Mouse (Mus musculus) limb, embryonic 14.5 days (tissue): ENCODE measurements around the gene Pard3b. TPM values are rescaled to one million over a fixed set of nuclear protein-coding genes. Genes with fewer than 3 reads are reported as not detected.

ENCODE experiments used
- ATAC-seq: fragments of 200-750 bp; cut with Nextera tagmentation; 2 replicates; pipeline ENCODE4 v1.8.0; 2017; ENCODE audit warnings: low read depth, moderate number of reproducible peaks, moderate TSS enrichment; ENCODE audit not compliant: low FRiP score
- DNase-seq: peaks from one replicate; pipeline ENCODE4 v3.0.0-alpha.2; 2015; ENCODE audit warnings: low spot score
- H3K27ac ChIP-seq: fragments of 300-500 bp; sonication (generic); replicated peaks from 2 replicates; pipeline ENCODE4 v1.5.1; 2014; ENCODE audit warnings: low read depth, mild to moderate bottlenecking, low read length, moderate library complexity, mixed read lengths
- H3K27me3 ChIP-seq: fragments of 300-500 bp; sonication (generic); 2 replicates; pipeline ENCODE4 v1.6.1; 2014; ENCODE audit warnings: low read length, mixed read lengths; ENCODE audit not compliant: control insufficient read depth, insufficient read depth
- H3K36me3 ChIP-seq: fragments of 300-500 bp; sonication (generic); 2 replicates; pipeline ENCODE4 v1.6.1; 2014; ENCODE audit warnings: mild to moderate bottlenecking, low read length, moderate library complexity, mixed read lengths; ENCODE audit not compliant: control insufficient read depth, insufficient read depth
- H3K4me1 ChIP-seq: fragments of 300-500 bp; sonication (generic); 2 replicates; pipeline ENCODE4 v1.6.1; 2014; ENCODE audit warnings: antibody characterized with exemption, low read length, mixed read lengths; ENCODE audit not compliant: control insufficient read depth, insufficient read depth
- H3K4me2 ChIP-seq: fragments of 300-500 bp; sonication (generic); replicated peaks from 2 replicates; pipeline ENCODE4 v1.6.1; 2014; ENCODE audit warnings: low read depth, mild to moderate bottlenecking, low read length, moderate library complexity; ENCODE audit not compliant: severe bottlenecking
- H3K4me3 ChIP-seq: fragments of 300-500 bp; sonication (generic); replicated peaks from 2 replicates; pipeline ENCODE4 v1.5.1; 2014; ENCODE audit warnings: low read length
- H3K9ac ChIP-seq: fragments of 300-500 bp; sonication (generic); 2 replicates; pipeline ENCODE4 v1.6.1; 2014; ENCODE audit warnings: mild to moderate bottlenecking, low read depth, low read length, moderate library complexity; ENCODE audit not compliant: severe bottlenecking
- H3K9me3 ChIP-seq: fragments of 300-500 bp; sonication (generic); 2 replicates; pipeline ENCODE4 v1.6.1; 2016; ENCODE audit warnings: low read length; ENCODE audit not compliant: control insufficient read depth
- POLR2A ChIP-seq: fragments of 200-500 bp; IDR thresholded peaks from 2 replicates; pipeline ENCODE4 v1.8.0; 2012; ENCODE audit warnings: inconsistent platforms, mild to moderate bottlenecking, moderate library complexity, borderline replicate concordance; ENCODE audit not compliant: insufficient read depth, insufficient read length; ENCODE audit errors: extremely low read depth
- WGBS: fragments of 180-500 bp; shearing (Covaris S2); extraction: QIAGEN DNeasy Blood & Tissue Kit; methylation state at CpG from one replicate; pipeline ENCODE4 v1.1.7; 2014; 5-methylcytosine and 5-hydroxymethylcytosine counted together
- polyA plus RNA-seq, 2 experiments: library from polyadenylated mRNA; depleted of rRNA in 1 of 2; stranded (reverse) in 1 of 2; unstranded in 1 of 2; fragments of >200 nt; fragmentation: Nextera tagmentation in 1 of 2; extraction: Ambion mirVana in 1 of 2; gene quantifications; 2 replicates each; pipeline versions ENCODE4 v1.2.1 to v1.2.3; 2012 to 2014

The Pard3b gene
- polyA plus RNA-seq, 2 experiments = 5.3 to 21.0 TPM

DNA sequence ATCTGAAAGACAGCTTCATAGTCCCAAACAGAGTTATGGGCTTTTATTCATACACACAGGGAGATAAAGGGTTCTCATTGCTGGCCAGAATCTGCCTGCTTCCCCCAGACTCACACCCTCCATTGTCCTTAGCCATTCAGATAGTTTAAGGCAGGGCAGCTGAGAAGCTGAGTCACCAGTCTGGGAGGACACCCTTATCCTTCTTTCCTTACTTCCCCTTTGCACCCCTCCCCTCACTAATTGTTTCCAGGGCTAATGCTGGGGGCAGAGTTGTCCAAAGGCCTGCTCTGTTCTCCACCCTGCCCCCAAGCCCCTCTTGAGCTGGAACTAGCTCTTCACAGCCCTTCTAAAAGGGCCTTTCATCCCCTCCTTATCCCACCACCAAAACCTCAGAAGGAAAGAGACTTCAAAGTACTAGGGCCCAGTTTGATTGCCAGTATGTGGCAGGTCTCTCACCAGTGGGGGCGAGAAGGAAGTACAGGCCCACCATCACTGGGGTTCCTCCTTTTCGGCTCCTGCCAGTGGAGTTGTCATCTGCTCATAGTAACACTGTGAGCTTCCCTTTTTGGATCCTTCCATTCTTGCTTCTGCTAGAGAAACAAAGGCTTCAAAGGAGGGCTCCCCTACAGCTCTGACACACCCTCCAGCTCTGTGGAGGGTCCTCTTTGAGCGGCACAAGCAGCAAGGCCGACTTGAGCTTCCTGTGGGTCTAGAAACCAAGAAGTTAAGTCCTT is 1040.2 kb downstream of the Pard3b start:
- Histone ChIP-seq H3K9me3 (no peaks in the 10 kb centered on the region), H3K9ac (no peak overlapping the region), H3K36me3 (no peaks in the 10 kb centered on the region), H3K4me1 (no peaks in the 10 kb centered on the region), H3K4me2 (no peak overlapping the region), H3K27ac (no peak overlapping the region), H3K27me3 (no peaks in the 10 kb centered on the region), H3K4me3 (no peak overlapping the region)
- no peak for ATAC-seq
- no peak for TF ChIP-seq POLR2A
- WGBS = 55% methylated on average over 4 of the region's 4 CpGs
- DNase-seq = no peak

- Histone ChIP-seq H3K36me3 (no peaks in the 10 kb centered on the region), H3K9ac (no peak overlapping the region), H3K4me2 (no peak overlapping the region), H3K27ac (no peak overlapping the region), H3K27me3 (no peaks in the 10 kb centered on the region), H3K9me3 (no peaks in the 10 kb centered on the region), H3K4me3 (no peak overlapping the region), H3K4me1 (no peaks in the 10 kb centered on the region)
- 87% methylated on average over 2 of the region's 2 CpGs for WGBS
- ATAC-seq = no peak
- TF ChIP-seq POLR2A = no peak
- DNase-seq = no peak
Measured at GRCm38 (mm10) chr1:62679466-62679865, 1040.8 kb downstream of the Pard3b start.

GRCm38 (mm10) chr1:62682456-62683385 is 1044.1 kb downstream of the Pard3b start:
- 53% methylated on average over 21 of the region's 21 CpGs for WGBS
- H3K27me3 ChIP-seq = no peaks in the 10 kb centered on the region
- no peak overlapping the region for H3K4me3 ChIP-seq
- no peak overlapping the region for H3K9ac ChIP-seq
- no peak for TF ChIP-seq POLR2A
- ATAC-seq (no peak), DNase-seq (no peak)
- no peak overlapping the region for H3K4me2 ChIP-seq
- H3K4me1 ChIP-seq = no peaks in the 10 kb centered on the region
- no peaks in the 10 kb centered on the region for H3K9me3 ChIP-seq
- no peak overlapping the region for H3K27ac ChIP-seq
- H3K36me3 ChIP-seq = no peaks in the 10 kb centered on the region

DNA sequence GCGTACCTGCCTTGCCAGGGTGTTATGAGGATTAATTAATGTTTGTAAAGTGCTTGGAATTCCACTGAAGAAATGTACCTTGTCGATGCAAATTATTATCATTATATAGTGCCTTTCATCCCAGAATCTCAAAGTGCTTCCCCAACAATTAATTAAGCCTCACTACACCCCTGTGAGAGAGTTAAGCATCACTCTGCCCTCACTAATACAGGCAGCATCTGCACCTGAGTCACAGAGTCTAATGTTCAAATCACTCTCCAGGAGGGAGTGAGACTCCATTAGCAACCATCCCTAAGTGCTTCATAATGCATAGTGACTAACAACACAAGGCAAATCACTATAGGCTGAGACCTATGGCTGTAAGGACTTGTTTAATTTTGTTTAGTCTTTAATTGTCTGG is 1044.9 kb downstream of the Pard3b start:
- Histone ChIP-seq H3K27me3 (no peaks in the 10 kb centered on the region), H3K9ac (no peak overlapping the region), H3K9me3 (no peaks in the 10 kb centered on the region), H3K4me3 (no peak overlapping the region), H3K27ac (no peak overlapping the region), H3K4me2 (no peak overlapping the region), H3K4me1 (no peaks in the 10 kb centered on the region), H3K36me3 (no peaks in the 10 kb centered on the region)
- ATAC-seq (no peak), DNase-seq (no peak)
- no peak for TF ChIP-seq POLR2A
- WGBS = 65% methylated on average over 2 of the region's 2 CpGs

- H3K27me3 ChIP-seq = 0 out of 2 replicates have a peak, but pooled peaks cover 4% of the 10 kb centered on the region
- no peak overlapping the region for H3K4me3 ChIP-seq
- no peak overlapping the region for H3K4me2 ChIP-seq
- H3K9ac ChIP-seq = no peak overlapping the region
- H3K4me1 ChIP-seq = no peaks in the 10 kb centered on the region
- no peak for TF ChIP-seq POLR2A
- H3K27ac ChIP-seq = no peak overlapping the region
- no peaks in the 10 kb centered on the region for H3K9me3 ChIP-seq
- no peak for ATAC-seq
- no peaks in the 10 kb centered on the region for H3K36me3 ChIP-seq
- no peak for DNase-seq
- 76% methylated on average over 8 of the region's 8 CpGs for WGBS
Measured at GRCm38 (mm10) chr1:62687511-62687910, 1048.9 kb downstream of the Pard3b start.
